Mouse (Mus musculus): ENCODE results near the gene Spag7. TPM values are rescaled to one million over a fixed set of nuclear protein-coding genes. Genes with fewer than 3 reads are reported as not detected.
A peak's percentile ranks its signal among the peaks of the same experiment; 100 is the strongest.

Gene Spag7
- total RNA-seq, 2 experiments from 2014 or later: 49.8 to 130 TPM

DNA sequence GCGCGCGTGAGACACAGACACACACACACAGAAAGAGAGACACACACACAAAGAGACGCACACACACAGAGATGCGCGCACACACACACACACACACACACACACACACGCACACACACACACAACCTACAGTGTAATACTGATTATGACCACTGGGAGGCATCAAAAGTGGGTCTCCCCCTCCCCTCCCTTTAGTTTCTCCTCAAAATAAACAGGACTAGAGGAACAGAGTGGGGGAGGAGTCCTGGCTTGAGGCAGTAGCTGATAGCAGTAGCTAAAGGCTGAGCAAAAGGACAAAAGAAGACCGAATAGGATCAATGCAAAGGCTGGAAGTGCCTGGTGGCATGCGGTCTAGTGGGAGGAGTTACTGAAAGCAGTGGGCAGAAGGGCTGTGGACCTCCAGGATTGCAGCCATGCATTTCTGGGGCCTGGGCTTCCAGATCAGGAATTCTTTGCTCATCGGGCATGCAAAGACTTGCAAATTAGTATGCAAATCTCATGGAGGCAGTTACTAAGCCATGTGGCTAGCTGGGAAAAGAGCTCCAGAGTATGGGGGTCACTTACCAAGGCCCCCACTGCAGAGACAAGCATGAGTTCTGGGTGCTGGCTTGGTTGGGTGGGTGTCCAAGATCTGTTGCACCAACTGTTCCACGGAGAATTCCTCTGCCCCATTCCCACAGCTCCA, 12.8 kb upstream of the Spag7 start:
- ATAC-seq (replicated peaks; ENCODE audit: poor library complexity, severe bottlenecking): 0 out of 2 replicates have a peak, but pooled peaks have one; percentile 15

GRCm38 (mm10) chr11:70681170-70681569, 12.0 kb upstream of the Spag7 start:
- ATAC-seq (replicated peaks; ENCODE audit: poor library complexity, severe bottlenecking): no peak

DNA sequence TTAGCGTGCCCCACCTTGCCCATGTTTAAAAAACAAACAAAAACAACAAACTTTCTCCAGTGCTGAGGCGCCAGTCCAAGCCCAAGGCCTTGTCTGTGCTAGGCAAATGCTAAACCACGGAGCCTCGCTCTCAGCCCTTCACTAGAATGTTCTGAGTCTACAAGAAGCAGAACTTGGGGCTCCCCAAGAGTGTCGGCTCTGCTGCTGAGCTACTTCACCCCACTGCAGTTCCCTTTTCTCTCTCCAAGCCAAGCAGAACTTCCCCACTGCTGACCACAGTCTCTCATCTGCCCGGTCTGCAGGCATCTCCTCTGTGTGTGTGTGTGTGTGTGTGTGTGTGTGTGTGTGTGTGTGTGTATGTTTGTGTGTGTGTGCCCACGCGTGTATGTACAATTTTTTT, 10.7 kb upstream of the Spag7 start:
- peak; percentile 98 for ATAC-seq (replicated peaks; ENCODE audit: poor library complexity, severe bottlenecking)

- ATAC-seq (replicated peaks; ENCODE audit: poor library complexity, severe bottlenecking): no peak
These were observed 10.1 kb upstream of the Spag7 start for GRCm38 (mm10) chr11:70679361-70679760.

- ATAC-seq (replicated peaks; ENCODE audit: poor library complexity, severe bottlenecking): no peak
These were observed 9.4 kb upstream of the Spag7 start for GRCm38 (mm10) chr11:70678576-70678975.

DNA sequence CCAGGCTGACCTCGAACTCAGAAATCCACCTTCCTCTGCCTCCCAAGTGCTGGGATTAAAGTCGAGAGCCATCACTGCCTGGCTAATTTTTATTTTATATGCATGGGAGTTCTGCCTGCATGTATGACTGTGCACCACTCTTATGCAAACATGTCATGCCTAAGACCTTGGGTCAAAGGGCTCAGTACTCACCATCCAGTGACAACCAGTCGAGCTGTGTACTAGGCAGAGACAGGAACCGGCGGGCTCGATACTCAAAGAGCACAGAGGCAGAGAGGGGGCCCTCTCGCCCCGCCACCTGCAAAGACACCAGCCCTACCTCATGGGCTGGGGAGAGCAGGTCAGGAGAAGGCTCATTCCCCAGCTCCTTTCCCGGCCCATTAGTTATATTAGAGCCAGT, 8.9 kb upstream of the Spag7 start:
- ATAC-seq (replicated peaks; ENCODE audit: poor library complexity, severe bottlenecking): no peak

- ATAC-seq (replicated peaks; ENCODE audit: poor library complexity, severe bottlenecking): peak; percentile 46
These were observed 5.3 kb upstream of the Spag7 start for GRCm38 (mm10) chr11:70674501-70674900.

GRCm38 (mm10) chr11:70674014-70674413, 4.8 kb upstream of the Spag7 start:
- ATAC-seq (replicated peaks; ENCODE audit: poor library complexity, severe bottlenecking): no peak

DNA sequence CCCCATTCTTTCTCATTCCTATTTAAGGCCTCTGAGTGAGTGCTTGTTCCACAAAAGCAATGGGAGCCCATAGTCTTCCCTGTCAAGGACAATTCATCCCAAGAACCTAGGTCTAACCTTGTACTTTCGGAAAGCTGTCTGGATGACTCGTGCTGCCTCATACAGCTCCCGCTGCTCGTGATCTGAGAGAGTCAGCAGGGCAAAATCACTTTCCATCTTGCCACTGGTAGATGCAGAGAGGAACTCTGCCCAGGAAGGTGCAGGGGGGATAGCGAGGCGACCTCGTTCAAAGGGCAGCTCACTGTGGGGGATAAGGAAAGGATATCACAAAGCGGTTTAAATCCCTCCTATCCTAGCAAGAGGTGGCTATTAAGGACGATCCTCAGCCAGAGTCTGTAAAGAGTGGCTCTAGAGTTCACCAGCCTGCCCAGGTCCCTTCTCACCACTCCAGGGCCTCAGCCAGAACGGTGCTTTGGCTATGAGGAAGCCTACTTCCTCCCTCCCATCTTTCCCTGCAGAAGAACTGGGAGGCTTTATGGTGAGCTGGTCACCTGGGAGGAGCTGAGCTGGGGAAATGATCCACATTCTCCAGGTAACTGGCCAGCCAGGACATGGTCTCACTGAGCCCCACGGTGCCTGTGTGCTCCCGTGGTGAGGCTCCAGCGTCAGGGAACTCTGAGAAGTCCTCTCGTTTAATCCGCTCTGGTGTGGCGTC, 2.3 kb upstream of the Spag7 start:
- ATAC-seq (replicated peaks; ENCODE audit: poor library complexity, severe bottlenecking): no peak

DNA sequence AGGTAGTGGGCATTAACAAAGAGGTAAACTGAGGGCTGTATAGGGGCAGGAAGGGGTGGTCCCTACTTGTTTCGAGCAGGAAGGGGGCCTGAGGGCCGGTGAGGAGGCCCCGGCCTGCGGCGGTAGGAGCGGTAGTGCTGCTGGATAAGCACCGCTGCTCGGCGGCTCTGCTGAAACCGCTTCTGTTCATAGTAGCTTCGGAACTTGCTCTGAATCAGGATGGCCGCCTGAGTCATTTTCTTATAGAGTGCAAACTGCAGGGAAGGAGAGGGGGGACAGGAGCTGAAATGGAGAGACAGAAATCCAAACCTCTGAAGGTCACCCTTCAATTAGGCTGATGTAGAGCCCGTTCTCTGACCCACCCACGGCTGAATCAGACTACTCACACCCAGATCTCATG, 1.3 kb upstream of the Spag7 start:
- no peak for ATAC-seq (replicated peaks; ENCODE audit: poor library complexity, severe bottlenecking)

DNA sequence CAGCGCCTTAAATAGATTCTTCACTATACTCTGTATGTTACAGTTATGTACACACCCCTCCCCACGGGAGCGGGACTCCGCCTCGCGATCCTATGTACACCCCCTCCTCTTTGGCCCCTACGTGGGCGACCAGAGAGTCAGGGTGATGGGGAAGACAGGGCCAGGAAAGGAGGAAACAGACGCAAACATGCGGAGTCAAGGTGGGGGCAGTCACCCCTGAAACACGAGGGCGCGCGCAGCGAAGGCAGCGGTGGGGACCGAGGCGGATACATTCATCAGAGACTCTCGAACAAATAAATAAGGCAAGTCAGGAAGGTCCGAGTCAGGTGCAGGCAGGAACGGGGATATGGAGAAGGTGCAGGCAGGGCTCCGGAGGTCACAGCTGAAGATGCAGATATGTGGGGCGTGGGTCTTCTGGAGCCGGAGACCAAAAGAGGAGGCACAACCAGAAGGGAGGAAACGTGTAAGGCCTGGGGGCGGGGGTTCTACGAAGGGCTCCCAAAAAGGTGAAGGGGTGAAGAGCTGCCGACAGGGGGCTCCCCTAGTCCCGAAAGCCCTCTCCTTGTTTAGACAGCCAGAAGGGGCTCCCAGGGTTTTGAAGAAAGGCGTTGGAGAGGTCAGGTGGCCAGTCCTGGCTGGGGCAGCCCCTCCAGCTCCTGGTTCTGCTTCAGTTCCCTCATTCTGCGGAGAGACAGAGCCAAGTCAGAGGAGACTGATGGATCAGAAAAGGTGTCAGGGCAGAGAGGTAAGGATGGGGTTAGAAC, 548 bp upstream of the Spag7 start:
- ATAC-seq (replicated peaks; ENCODE audit: poor library complexity, severe bottlenecking): peak; percentile 41

GRCm38 (mm10) chr11:70668335-70668770, 863 bp downstream of the Spag7 start:
- no peak for ATAC-seq (replicated peaks; ENCODE audit: poor library complexity, severe bottlenecking)

DNA sequence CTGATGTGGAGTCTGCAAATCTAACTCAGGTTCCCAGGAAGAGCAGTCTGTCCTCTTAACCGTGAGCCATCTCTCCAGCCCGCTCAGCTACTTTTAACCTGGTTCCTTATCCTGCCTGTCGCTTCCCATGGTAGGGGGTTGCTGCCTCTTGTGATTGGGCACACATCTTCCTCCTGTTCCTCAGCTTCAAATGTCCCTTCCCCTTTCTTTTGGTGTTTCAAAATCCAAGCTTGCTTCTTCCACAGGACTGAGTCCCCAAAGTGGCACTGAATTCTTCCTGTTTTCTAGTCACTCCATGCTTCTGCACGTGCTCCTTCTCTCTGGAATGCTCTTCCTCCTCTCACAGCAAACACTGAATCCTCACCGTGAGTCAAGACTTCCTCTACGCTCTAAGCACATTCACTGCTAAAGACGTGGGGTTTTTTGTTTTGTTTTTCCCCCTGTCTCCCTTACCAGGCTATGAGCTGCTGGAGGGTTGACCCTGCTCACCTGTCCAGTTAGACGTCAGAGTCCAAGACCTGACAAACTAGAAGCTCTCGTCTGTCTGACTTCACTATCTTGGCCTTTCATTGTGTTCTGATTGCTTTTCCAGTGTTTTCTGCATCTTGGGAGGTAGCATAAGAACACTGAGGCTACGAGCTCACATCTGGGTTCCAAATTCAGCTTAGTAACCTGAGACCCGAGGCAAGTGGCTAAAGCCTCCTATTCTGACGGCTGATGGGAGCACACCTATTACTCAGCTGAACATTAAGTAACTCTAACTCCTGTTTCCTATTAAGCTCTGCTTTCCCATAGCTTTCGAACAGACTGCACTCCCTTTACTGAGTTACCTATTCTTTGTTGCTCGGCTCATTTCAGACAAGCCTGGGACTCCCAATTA, 1.7 kb downstream of the Spag7 start:
- peak; percentile 29 for ATAC-seq (replicated peaks; ENCODE audit: poor library complexity, severe bottlenecking)

DNA sequence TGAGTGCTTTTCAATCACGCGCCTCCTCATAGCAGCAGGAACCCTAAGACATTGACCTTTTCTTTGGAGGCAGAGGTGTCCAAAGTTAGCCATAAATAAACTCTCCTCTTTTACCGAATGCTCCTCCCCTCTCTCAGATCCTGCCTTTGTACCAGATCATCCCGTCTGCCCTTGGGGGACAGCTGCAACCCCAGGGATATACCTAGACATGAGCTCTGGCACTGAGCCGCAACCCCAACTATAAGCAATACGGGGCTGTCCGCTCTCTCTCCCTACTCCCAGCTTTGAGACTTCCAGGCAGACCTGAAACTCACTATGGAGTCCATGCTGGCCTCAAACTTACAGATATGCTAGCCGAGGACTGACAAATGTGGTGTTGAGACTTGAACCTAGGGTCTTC, 2.5 kb downstream of the Spag7 start:
- ATAC-seq (replicated peaks; ENCODE audit: poor library complexity, severe bottlenecking): no peak

GRCm38 (mm10) chr11:70664741-70665140, 4.5 kb downstream of the Spag7 start:
- ATAC-seq (replicated peaks; ENCODE audit: poor library complexity, severe bottlenecking): no peak

- ATAC-seq (replicated peaks; ENCODE audit: poor library complexity, severe bottlenecking): no peak
These were observed 5.3 kb downstream of the Spag7 start for GRCm38 (mm10) chr11:70663957-70664356.

DNA sequence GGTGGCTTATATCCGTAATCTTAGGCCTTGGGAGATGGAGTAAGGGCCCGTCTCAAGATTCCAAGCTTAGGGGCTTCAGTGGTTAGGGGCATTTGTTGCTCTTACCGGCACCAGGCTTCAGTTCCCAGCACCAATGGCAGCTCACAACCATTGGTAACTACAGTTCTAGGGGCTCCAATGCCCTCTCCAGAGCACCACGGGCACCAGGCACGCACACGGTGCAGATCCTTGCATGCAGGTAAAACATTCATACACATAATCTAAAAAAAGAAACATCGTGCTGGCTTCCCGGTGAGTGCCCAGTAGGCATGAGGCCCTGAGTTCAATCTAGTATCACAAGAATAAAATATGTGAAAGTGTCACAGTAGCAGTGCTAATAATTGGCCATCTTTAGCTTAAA, 6.1 kb downstream of the Spag7 start:
- no peak for ATAC-seq (replicated peaks; ENCODE audit: poor library complexity, severe bottlenecking)

DNA sequence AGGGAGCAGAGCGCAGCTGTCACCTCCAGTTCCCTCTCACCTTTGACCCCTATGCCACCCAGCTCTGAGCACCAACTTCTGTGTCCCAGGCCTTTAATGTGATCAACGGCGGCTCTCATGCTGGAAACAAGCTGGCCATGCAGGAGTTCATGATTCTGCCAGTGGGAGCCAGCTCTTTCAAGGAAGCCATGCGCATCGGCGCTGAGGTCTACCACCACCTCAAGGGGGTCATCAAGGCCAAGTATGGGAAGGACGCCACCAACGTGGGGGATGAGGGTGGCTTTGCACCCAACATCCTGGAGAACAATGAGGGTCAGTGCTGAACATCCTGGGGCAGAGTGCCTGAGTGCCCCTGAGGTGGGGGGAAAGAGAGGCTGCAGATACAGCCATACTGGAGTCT, 8.6 kb downstream of the Spag7 start:
- ATAC-seq (replicated peaks; ENCODE audit: poor library complexity, severe bottlenecking): no peak

GRCm38 (mm10) chr11:70658942-70659341, 10.3 kb downstream of the Spag7 start:
- ATAC-seq (replicated peaks; ENCODE audit: poor library complexity, severe bottlenecking): no peak

DNA sequence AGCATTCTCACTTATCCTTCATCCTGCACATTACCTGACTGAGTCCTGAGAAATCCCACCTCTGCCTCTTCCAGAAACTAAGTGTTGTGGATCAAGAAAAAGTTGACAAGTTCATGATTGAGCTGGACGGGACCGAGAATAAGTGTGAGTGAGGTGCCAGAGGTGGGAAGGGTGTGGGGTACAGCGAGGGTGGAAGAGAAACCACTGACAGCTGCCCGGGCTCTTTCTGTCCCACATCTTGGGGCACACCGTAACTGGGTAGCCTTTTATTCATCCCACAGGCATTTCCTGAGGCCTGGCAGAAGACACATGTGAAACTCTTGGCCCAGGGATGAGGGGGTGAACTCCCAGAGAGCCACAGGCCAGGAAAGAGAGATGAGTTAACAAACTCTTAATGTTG, 10.7 kb downstream of the Spag7 start:
- no peak for ATAC-seq (replicated peaks; ENCODE audit: poor library complexity, severe bottlenecking)

All from granulocyte monocyte progenitor cell, adult 5-6 weeks (primary cell).